18 mouse cellular contexts compared by ENCODE assay signal in the genomic region with DNA sequence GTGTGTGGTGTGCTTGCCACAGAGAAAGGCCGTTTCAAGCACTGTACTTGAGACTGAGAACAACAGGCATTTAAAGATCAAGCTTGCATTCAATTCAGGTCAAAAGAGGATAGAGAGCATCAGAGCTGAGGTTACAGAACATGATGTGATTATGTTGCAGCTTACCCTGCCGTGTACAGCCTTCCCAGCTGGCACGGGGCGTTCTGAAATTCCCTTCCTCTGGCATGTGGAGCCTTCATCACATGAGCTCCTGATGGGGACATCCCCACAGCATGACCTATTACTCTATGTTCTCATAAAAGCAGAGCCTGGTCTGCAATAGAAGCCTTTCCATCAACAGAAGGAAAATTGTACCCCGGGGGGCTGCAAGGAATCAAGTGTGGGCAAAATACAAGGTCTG.
DNase-seq lines count a peak whose midpoint lies in the region; ATAC-seq and TF ChIP-seq lines count a peak whose summit lies in the region.
"Had no signal": no experiment of that assay in that cellular context is flagged by ENCODE, and none has a peak within 500 bp of the region (broad histone marks: within the 10 kb centered on the region; RNA-seq: fewer than 3 reads in every experiment).

No protein-coding gene starts in this region.

- H3K4me1 ChIP-seq in intestine, embryonic 16.5 days (ENCODE audit: control insufficient read depth, insufficient read depth, low read length) = no peaks in the 10 kb centered on the region
- H3K4me1 ChIP-seq in midbrain, embryonic 14.5 days (ENCODE audit: control insufficient read depth, insufficient read depth, low read length) = no peaks in the 10 kb centered on the region

- peak; percentile 89 for DNase-seq in gastrocnemius, adult 2 months
- DNase-seq in gastrocnemius, adult 8-10 months (ENCODE audit: low spot score in 2 of 2) = peak; percentile 80 to 82
- peak; percentile 63 to 69 for DNase-seq in heart, adult 9 months (ENCODE audit: low spot score in 2 of 2)
- DNase-seq in heart, postnatal 4 days = peak; percentile 40
- no peak for DNase-seq in urinary bladder, postnatal 14 days (ENCODE audit: low spot score)
- no peak for DNase-seq in midbrain, embryonic 14.5 days
- DNase-seq: adrenal gland, adult 2 months; cerebellum, adult 9-10 months; kidney, adult 11 months; liver; right cerebral cortex, postnatal 25 days; thymus, postnatal 14 days had no signal

- intact Hi-C loops in gastrocnemius, adult 2 months (cut with DNase I) = loop anchor here (2.0 to 5.0 kb wide), 3 partner anchors 110 to 568 kb away; no protein-coding TSS in a partner anchor

- no peaks in the 10 kb centered on the region for H3K27me3 ChIP-seq in intestine, embryonic 16.5 days (replicated peaks; ENCODE audit: control insufficient read depth, insufficient read depth, low read length)
- no peaks in the 10 kb centered on the region for H3K27me3 ChIP-seq in midbrain, embryonic 14.5 days (ENCODE audit: control insufficient read depth, insufficient read depth, low read length)

- H3K9ac ChIP-seq in intestine, embryonic 16.5 days (ENCODE audit: low read depth, low read length) = no peak overlapping the region
- H3K9ac ChIP-seq in midbrain, embryonic 14.5 days (replicated peaks; ENCODE audit: low read length) = no peak overlapping the region

- 86% methylated on average over 5 of the region's 5 CpGs for WGBS in intestine, embryonic 16.5 days
- WGBS in midbrain, embryonic 14.5 days = 91% methylated on average over 5 of the region's 5 CpGs

- peak overlapping the region; percentile 94 for H3K27ac ChIP-seq in gastrocnemius, adult 2 months
- H3K27ac ChIP-seq in intestine, embryonic 16.5 days (ENCODE audit: low read length) = no peak overlapping the region
- H3K27ac ChIP-seq in midbrain, embryonic 14.5 days (replicated peaks; ENCODE audit: low read depth, low read length) = no peak overlapping the region
- H3K27ac ChIP-seq: embryonic facial prominence, embryonic 10.5 days; kidney, postnatal 0 days had no signal

- no peak overlapping the region for H3K4me2 ChIP-seq in intestine, embryonic 16.5 days (ENCODE audit: low read depth, low read length)
- H3K4me2 ChIP-seq in midbrain, embryonic 14.5 days (ENCODE audit: low read length) = no peak overlapping the region

- H3K36me3 ChIP-seq in intestine, embryonic 16.5 days (ENCODE audit: control insufficient read depth, insufficient read depth, low read length) = no peaks in the 10 kb centered on the region
- no peaks in the 10 kb centered on the region for H3K36me3 ChIP-seq in midbrain, embryonic 14.5 days (ENCODE audit: control insufficient read depth, insufficient read depth, low read length)
- H3K36me3 ChIP-seq: embryonic facial prominence, embryonic 10.5 days had no signal

- no peak for ATAC-seq in intestine, embryonic 16.5 days
- ATAC-seq in midbrain, embryonic 14.5 days (ENCODE audit: low FRiP score, low TSS enrichment) = no peak
- ATAC-seq: forebrain, embryonic 14.5 days; hindbrain, embryonic 16.5 days; lung, postnatal 0 days had no signal

- no peak for TF ChIP-seq CTCF in gastrocnemius, adult 2 months (IDR thresholded peaks at IDR 0.05)

- H3K4me3 ChIP-seq in gastrocnemius, adult 2 months = no peak overlapping the region
- no peak overlapping the region for H3K4me3 ChIP-seq in intestine, embryonic 16.5 days (ENCODE audit: low read length)
- H3K4me3 ChIP-seq in midbrain, embryonic 14.5 days (replicated peaks; ENCODE audit: low read depth, low read length) = no peak overlapping the region
- H3K4me3 ChIP-seq: embryonic facial prominence, embryonic 10.5 days had no signal

- H3K9me3 ChIP-seq in intestine, embryonic 16.5 days (ENCODE audit: control insufficient read depth, low read length) = no peaks in the 10 kb centered on the region
- no peaks in the 10 kb centered on the region for H3K9me3 ChIP-seq in midbrain, embryonic 14.5 days (ENCODE audit: control insufficient read depth, low read length)
- H3K9me3 ChIP-seq: embryonic facial prominence, embryonic 10.5 days had no signal

Comparison
In these comparisons a context has a peak if more than half of its experiments do, and no peak if none do; other contexts are left out.
1. DNase-seq: peak in gastrocnemius, adult 2 months (single experiment), gastrocnemius, adult 8-10 months (2 of 2), heart, adult 9 months (2 of 2) and heart, postnatal 4 days (single experiment); none in urinary bladder, postnatal 14 days (single experiment) and midbrain, embryonic 14.5 days (single experiment).